Mouse (Mus musculus): ENCODE results near the gene Dock7.

The Dock7 gene

DNA sequence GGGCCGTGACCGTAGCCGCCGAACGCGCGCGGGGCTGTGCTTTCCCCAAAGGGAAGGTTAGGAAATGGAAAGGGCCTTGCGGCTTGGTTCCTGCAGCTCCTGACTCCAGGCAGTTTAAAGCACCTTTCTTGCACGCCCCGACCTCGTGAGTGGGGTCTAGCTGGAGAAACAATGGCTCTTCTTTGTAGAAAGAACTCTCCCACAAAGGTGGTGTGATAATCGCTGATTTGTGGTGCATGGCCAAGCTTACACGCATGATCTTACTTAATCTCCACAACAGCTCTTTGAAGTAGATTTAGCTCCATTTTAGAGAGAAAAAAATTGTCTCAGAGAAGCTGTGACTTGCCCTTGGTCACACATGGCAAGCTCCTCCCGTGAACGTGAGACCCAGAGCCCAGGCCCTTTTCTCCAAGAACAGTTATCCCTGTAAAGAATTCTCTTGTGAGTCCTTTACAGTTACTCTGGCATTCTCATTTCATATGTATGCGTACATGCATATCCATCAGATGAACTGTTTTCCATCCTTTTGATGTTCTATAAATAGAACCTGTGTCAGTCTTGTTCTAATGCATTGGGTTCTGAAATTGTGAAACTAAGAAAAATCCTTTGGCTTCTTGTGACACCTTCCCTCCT, 524 bp upstream of the Dock7 start:
- DNase-seq (ENCODE audit: extremely low read depth, low read depth): peak; percentile 11

DNA sequence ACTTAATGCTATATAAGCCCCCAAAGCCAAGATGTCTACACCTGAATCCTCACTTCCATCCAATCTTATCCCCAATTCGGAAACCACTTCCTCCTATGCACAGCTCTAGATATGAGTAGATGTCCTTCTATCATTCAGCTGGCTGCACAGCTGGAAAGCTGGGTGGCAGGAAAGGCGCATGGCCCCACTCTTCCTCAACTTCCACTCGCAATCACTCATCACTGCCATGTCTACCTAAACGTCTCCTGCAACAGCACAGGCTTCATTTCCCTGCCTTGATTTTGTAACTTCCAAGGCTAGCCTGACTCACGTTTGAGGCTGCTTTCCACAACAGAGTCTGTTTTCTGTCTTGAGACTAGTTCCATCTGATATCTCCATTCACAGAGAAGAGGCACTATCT, 1.7 kb downstream of the Dock7 start:
- peak; percentile 20 for DNase-seq (ENCODE audit: extremely low read depth, low read depth)

DNA sequence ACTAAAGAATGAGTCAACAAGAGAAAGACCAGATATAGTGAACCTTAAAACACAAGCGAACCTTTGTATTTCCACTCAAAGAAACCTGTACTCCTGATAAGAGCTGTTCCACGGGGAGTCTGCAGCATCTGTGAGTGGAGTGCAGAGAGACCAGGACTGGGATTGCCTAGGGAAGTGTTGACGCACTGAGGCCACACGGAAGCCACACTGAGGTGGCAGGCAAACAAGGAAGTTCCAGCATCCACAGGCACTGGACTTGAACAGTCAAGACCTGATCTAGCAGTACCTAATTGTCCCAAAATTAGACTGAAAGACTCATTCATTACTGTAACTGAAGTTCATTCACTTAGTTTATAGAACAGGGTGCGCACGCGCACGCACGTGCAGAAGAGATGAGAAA, 4.9 kb downstream of the Dock7 start:
- DNase-seq (ENCODE audit: extremely low read depth, low read depth): no peak

DNA sequence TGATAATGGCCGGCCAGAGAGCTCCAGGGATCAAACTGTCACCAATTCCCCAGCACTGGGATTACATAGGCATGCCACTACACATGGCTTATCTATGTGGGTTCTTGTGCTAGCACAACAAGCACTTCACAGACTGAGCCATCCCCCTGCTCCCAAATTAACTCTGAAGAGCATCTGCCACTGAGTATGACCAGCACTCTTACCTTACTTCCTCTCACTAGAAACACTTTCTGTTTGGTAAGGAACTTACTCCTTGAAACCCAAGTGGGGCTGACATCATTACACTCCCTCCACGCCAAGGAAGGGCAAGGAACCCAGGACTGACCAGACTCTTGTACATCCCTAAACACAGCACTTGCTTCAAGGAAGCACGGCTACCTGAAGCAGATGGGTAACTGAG, 9.0 kb downstream of the Dock7 start:
- no peak for DNase-seq (ENCODE audit: extremely low read depth, low read depth)

DNA sequence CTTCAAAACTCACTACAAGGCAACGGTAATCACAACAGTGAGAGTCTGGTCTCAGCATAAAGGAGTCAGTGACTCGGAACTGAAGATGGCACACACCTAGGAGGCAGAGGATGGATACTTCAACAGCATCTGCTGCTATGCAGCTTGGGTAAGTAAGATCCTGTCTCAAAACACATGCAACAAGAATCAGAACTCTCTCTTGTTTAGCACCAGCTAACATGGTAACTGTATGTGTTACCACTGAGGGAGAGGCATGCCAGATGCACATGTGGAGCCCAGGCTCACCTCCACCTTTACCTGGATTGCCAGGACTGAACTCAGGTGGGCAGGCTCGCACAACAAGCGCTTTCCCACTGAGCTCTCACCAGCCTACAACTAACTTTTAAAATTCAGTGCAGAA, 11.9 kb downstream of the Dock7 start:
- no peak for DNase-seq (ENCODE audit: extremely low read depth, low read depth)

DNA sequence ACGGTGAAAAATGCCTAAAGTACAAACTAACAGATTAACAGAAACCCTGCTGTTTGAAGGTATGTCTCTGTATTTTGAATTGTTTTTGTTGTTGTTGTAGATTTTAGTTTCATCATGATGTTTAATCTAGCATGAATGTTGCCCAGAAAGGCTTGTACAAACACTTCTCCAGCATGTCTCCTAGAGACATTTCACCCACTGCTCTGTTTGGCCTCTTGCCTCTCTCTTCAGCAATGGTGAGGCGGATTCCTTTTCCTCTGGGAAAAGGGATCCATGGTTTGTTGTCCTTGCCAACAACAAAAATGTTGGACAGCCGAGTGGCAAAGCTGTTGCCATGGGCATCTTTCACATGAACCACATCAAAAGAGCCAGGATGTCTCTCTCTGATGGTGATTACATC, 17.9 kb downstream of the Dock7 start:
- DNase-seq (ENCODE audit: extremely low read depth, low read depth): no peak

DNA sequence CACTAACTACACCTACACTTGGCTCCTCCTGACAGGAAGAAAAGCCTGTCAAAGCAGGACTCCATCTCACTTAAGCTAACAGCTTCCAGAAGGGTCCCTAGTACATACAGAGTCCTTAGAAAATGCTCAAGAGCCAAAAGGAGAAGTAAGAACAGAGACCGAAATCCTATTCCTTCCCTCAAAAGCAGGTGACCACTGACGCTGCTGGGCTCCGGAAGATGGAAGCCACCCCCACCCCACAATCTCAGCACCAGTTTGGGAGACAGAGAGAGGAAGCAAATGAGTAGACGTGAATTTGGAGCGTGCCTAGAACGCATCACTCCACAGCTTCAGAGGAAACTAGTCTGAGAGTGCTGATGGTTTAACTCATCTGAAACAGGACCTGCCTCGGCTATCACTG, 20.0 kb downstream of the Dock7 start:
- no peak for DNase-seq (ENCODE audit: extremely low read depth, low read depth)

DNA sequence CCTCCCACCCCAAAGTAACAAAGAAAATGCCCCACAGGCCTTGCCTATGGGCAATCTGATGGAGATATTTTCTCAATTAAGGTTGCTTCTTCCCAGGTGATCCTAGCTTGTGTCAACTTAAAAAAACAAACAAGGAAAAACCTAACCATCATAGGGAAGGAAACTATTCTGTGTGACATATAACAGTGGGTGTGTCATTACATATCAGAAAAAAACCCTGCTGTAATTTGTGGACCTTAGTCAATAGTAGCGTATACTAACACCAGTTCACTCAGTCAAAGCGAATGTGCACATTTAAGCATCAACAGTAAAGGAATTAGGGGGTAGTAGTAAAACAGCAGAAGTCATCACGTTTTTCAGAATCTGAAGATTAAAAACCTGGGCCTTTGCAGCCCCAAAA, 28.9 kb downstream of the Dock7 start:
- DNase-seq (ENCODE audit: extremely low read depth, low read depth): no peak

DNA sequence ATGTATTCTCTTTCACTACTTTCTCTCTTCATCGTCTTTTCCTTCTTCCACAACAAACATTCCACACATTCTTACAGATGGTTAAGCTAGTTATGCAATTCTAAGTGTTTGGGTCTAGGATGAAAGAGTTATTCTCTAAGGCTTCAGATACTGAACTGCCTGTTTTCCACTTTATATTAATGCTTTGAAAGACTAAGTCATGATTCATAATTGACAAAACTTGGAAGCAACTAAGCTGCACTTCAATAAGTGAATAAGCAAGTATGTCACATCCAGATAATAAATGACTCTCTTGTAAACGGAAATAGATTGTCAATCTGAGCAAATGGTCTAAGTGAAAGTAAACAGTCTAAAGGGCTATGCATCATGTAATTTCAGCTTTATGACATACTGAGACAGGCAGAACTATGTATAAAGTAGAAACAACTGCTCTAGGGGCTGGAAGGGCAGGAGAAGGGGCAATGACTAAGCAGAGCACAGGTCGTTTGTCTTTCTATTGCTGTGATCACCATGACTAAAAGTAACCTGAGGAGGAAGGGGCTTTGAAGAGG, 29.5 kb downstream of the Dock7 start:
- DNase-seq (ENCODE audit: extremely low read depth, low read depth): no peak

DNA sequence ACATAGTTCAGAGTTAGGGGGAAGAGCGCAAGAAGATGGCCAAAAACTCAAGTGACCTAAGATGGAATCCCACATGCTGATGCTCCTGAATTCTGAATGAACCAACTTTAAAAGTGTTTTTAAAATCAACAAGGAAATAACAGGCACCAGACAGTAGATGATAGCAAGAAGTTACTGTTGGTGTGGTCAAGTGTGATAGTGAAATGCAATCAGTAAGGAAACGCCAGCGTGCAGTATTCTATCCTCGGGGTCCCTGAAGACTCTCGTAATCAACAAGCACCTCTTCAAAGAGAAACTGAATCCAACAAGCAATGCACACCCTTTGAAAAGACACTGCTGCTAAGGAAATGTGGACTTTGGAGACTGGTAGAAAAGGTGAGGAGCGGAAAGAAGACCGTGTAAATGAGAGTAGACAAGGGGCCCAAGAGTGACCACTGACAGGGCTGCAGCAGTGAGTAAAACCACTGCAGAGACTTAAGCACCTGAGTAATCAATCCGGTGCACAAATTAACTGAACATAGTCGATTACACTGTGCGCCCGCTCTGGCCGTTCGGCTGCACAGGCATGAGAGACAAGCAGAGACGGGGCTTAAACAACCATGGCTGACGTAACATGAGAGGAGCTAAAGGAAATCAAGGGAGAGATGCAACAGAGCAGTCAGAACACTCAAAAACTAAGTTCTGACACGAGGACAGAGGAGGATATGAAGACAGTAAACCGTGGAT, 32.8 kb downstream of the Dock7 start:
- DNase-seq (ENCODE audit: extremely low read depth, low read depth): peak; percentile 49

DNA sequence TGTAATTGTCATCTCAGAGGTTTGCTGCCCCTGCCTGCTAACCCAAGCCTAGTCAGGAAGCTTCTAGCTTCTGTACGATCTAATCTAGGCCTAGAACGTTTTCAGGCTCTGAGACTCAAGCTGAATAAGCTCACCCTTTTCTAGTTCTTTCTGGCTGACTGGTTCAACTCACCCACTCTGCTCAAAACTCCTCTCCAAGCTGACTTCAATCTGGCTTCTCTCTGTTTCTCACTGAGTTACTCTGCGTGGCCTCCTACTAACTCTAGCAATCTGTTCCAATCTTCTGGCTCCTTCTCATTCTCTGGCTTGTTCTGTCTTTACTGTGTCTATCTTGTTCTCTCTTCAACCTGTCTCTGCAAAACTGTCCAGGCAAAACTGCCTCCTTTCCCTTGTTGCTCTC, 36.9 kb downstream of the Dock7 start:
- DNase-seq (ENCODE audit: extremely low read depth, low read depth): no peak

DNA sequence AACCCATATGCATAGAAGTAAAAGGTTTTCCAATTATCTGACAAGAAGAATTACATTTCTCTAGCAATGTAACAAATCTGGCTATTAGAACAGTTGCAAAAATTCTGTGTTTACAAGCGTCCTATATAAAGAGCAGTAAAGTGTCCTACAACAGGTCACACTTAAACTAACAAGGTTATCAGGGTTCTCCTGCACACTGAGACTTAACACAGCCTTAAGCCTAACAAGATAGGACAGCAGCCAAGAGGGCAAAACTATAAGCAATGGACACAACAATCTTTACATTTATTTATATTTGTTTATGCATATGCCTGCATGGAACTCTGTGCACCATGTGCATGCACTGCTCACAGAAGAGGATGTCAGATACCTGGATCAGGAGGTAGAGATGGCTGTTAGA, 39.5 kb downstream of the Dock7 start:
- no peak for DNase-seq (ENCODE audit: extremely low read depth, low read depth)

DNA sequence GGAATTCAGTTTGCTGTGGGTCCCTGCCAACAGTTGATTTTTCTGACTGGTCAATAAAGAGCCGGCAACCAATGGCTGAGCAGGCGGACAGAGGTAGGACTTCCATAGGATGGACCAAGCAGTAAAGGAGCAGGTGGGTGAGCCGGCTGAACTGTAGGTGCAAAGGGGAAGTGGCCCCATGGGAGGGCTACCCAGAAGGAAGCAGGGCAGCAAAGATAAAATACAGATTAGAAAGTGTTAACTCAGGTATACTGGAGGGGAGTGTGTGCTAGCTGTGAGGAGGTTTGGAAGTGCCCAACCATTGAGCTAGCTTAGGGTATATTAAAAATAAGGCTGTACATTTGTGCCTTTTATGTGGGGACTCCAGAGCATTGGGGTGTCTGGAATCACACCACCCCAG, 42.7 kb downstream of the Dock7 start:
- DNase-seq (ENCODE audit: extremely low read depth, low read depth): no peak

DNA sequence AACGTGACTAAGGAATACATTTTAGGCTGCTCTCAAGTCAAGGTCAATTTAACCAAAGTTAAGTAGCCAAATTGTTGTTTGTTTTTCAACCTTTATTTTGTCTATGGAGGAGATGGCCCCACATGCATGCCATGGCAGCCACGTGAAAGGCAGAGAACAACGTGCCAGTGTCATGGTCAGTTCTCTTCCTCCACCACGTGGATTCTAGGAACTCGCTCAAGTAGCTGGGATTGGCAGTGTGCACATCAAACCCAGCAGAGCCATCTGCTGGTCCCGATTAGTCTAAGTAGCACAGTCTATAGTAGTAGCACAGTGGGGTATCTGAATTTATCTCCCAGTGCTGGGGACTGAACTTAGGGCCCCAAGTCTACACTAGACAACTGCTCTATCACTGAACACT, 51.9 kb downstream of the Dock7 start:
- DNase-seq (ENCODE audit: extremely low read depth, low read depth): no peak

DNA sequence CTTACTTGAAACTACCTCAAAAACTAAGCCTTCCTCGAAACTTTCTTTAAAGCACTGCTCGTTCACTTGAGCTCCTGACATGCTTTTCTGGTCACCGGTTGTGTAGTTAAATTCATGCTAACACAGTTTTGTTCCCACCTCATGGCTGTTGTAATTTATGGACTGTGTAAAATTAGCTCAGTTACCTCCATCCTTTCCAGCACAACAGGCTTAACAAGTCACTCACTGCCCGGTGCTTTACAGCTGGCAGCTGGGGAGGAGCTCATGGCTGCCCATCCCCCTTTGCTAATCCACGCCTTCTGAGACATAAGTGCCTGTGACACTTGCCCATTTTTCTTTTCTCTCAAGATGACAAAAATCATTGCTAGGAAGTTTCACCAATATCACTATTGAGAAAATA, 56.2 kb downstream of the Dock7 start:
- no peak for DNase-seq (ENCODE audit: extremely low read depth, low read depth)

DNA sequence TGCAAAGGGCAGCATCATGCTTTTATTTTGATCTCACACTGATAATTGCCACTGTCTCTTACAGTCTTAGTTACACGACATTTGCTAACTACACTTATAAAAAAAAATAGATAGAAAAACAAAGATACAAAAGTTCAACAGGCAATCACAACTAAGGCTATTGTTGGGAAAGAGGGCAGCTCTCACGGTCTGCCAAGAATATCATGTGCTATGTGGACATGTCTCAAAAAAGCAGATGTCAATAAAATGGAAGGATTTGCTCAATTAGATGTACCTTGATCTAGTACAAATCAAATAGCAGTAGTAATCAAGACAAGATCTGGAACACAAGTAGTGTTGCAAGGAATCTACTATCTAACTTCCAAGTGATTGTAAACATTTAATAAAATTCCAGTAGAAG, 72.1 kb downstream of the Dock7 start:
- DNase-seq (ENCODE audit: extremely low read depth, low read depth): no peak

DNA sequence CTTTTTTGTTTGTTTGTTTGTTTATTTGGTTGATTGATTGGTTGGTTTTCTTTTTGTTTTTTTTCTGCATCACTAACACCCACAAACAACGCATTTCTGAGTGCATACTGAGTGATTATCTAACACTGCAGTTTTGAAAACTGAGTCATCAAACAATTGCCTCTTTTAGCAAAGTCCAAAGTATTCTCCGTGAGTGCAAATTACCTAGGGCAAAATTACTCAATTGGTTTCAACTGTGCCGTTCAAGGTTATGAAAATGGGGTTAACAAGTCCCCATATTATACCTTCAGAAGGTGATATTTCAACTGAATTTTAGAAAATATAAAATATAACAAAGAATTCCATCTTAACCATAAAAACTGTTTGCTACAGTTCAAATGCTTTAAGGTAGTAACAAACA, 74.2 kb downstream of the Dock7 start:
- DNase-seq (ENCODE audit: extremely low read depth, low read depth): no peak

DNA sequence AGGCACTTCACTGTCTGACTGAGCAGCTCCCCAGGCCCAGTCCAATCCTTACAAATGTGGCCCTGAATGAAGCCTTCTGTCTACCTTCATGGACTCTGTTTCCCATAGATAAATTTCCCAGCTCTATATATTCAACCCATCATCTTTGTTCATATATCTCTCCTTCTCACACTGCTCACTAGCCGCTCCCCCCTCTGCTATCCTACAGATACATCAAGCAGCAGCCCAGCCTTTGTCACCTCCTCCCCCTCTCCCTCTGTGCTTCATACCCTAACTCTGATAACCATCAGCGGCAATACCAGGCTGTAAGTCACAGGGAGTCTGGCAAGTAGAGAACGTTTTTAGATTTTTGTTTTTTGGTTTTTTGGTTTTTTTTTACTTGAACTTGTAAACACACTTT, 75.9 kb downstream of the Dock7 start:
- no peak for DNase-seq (ENCODE audit: extremely low read depth, low read depth)

DNA sequence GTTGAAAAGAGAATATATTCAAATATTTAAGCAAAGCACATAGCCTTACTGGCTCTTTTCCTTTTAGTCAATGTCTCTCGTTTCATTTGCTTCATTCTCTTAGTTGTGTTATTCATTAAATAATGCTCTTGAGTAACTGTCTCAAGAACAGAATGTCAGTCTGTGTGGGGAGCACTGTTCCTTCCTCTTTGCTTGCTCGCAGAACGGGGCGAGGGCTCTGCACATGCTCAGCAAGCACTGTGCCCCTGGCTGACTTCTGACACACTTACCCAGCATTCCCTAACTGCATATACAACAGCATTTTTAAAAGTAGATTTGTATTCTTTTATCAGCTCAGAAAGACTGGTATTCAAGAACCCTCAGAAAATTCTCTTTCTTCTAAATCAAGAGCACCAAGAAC, 87.8 kb downstream of the Dock7 start:
- DNase-seq (ENCODE audit: extremely low read depth, low read depth): no peak

DNA sequence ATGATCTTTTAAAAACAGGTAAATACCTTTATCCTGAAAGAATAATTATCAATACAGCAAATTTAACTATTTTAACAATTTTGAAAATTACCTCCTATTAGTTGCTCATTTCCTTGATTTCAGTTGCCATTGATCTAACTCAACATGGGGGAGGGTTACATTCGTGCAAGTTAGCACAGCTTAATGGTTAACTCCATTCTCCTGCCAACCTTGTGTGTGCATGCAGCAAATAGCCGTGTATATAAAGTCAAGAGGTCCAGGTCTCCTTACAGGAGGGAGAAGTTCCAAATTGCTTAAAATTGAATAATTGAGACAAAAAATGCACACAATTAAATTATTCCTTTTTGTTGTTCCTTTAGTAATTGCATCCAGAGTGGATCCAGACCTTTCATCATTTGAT, 90.0 kb downstream of the Dock7 start, which contains the start of gene Angptl3:
Gene Angptl3, plus strand, starts transcription at position 269 of the 400 bp plus-strand sequence.
- no peak for DNase-seq (ENCODE audit: extremely low read depth, low read depth)

DNA sequence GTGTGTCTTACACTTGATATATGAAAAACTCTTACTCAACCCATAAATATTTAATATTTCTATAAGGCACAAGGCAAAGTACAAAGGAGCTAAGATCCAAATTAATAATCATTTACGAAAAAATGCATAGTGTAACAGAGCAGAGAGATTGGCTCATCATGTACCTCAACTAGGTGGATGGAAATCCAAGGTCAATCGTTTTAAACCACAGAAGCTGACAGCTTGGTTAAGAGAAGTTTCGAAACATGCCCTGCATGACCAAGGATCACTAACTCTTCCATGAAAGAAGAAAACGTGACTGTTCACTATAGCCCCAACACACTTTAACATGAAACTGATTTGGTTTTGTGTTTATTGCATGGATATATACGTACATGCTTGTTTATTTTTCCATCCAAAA, 92.3 kb downstream of the Dock7 start:
- no peak for DNase-seq (ENCODE audit: extremely low read depth, low read depth)

DNA sequence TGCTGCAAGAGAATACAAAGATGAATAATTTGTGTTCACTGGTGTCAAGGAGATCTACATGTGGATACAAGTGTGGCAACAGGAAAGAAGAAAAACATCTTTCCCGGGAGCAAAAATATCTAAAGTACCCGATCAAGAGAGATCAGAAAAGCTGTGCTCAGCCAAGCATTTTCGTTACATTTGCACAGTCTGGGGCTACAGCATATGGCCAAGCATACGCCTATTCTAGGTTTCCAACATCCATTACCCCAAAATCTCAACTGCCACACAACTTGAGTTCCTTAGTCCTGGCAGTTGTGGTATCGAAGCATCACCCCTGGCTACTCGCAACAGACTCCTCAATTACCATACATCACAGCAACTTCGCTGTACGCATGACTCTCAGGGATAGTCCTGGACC, 98.5 kb downstream of the Dock7 start:
- DNase-seq (ENCODE audit: extremely low read depth, low read depth): no peak

DNA sequence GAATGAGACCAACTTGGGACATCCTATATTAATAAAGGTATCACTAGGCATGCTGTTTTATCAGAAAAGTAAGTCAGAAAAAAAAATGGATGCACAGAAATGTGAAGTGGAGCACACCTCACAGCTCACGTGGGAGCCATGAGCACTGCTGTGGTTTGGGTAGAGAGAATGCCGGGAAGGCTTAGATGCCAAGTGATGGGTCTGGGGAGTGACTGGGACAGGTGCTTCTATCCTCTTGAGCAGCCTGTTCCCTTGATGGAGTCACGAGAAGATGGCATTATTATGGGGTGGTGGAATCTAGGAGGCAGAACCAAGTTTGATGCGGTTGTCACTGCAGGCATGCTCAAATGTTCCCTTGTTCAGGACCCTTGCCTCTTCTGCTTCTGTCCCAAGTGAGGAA, 109.7 kb downstream of the Dock7 start:
- DNase-seq (ENCODE audit: extremely low read depth, low read depth): no peak

All from MEL-GATA-1-ER (cell line).